In genomic region chr6:13607621-13608493, GRCm38 (mm10) we compare ENCODE assay signal across 8 mouse cellular contexts. TPM values are rescaled to one million over a fixed set of nuclear protein-coding genes. Genes with fewer than 3 reads are reported as not detected.
DNase-seq lines count a peak whose midpoint lies in the region; ATAC-seq lines count a peak whose summit lies in the region.

Gene Tmem168, minus strand, starts transcription at chr6:13608100.

- H3K27ac ChIP-seq in hindbrain, embryonic 15.5 days (replicated peaks): peak within 1 kb of the TSS; percentile 94

- ATAC-seq in hindbrain, embryonic 15.5 days (ENCODE audit: low FRiP score, low read depth): peak; percentile 95

- DNase-seq in ZHBTc4 (ENCODE audit: low read depth, low spot score): peak; percentile 94
- DNase-seq in cerebellum, postnatal 4 days (ENCODE audit: low spot score in 2 of 2): peak; percentile 94 to 97
- DNase-seq in gastrocnemius, adult 18-20 months (ENCODE audit: low spot score): peak; percentile 94
- DNase-seq in left cerebral cortex, adult 18-20 months (ENCODE audit: low spot score in 2 of 2): peak; percentile 96 to 97
- DNase-seq in lung, postnatal 4 days: peak; percentile 95 to 96
- DNase-seq in retina, postnatal 1 day: peak; percentile 95
- DNase-seq in thymus, postnatal 4 days: peak; percentile 95

- peaks cover 16% of the 10 kb centered on the region for H3K4me1 ChIP-seq in hindbrain, embryonic 15.5 days (replicated peaks)

- 2% methylated on average over 71 of the region's 71 CpGs for WGBS in hindbrain, embryonic 15.5 days

- H3K9ac ChIP-seq in hindbrain, embryonic 15.5 days: peak within 1 kb of the TSS; percentile 87

- no peaks in the 10 kb centered on the region for H3K27me3 ChIP-seq in hindbrain, embryonic 15.5 days

- no peaks in the 10 kb centered on the region for H3K36me3 ChIP-seq in hindbrain, embryonic 15.5 days

- H3K4me2 ChIP-seq in hindbrain, embryonic 15.5 days: peak within 1 kb of the TSS; percentile 67

- H3K4me3 ChIP-seq in hindbrain, embryonic 15.5 days: peak within 1 kb of the TSS; percentile 82

- H3K9me3 ChIP-seq in hindbrain, embryonic 15.5 days: no peaks in the 10 kb centered on the region

RNA-seq across cellular contexts. Expression of gene Tmem168, which starts in this region (rescaled TPM):
- total RNA-seq in gastrocnemius, adult 18-20 months (2021): 1 to 10 TPM; 7.3 to 8.7 TPM
- polyA plus RNA-seq in hindbrain, embryonic 15.5 days (2015; fragmentation: Nextera tagmentation; extraction: Ambion mirVana): 20.0 and 20.3 TPM in 2 replicates
- total RNA-seq in left cerebral cortex, adult 18-20 months (2021): 10 to 100 TPM; 13.9 to 15.3 TPM

Comparison
In these comparisons a context has a peak if more than half of its experiments do, and no peak if none do; other contexts are left out.
1. Peak in every context shown above with its lines: DNase-seq, ATAC-seq, H3K4me3 ChIP-seq and H3K27ac ChIP-seq.